Mouse (Mus musculus) lung, adult 2 months (tissue): ENCODE data around the gene Cdk5. TPM values are rescaled to one million over a fixed set of nuclear protein-coding genes. Genes with fewer than 3 reads are reported as not detected.

Source experiments
- DNase-seq: peaks from one replicate; pipeline ENCODE4 v3.0.0; 2022
- H3K4me1 ChIP-seq: fragments of 200-500 bp; 2 replicates; pipeline ENCODE4 v1.6.1; 2011; ENCODE audit warnings: low read length; ENCODE audit not compliant: control insufficient read depth, insufficient read depth
- H3K4me3 ChIP-seq: fragments of 200-500 bp; replicated peaks from 2 replicates; pipeline ENCODE3; 2011; ENCODE audit warnings: low read depth, mild to moderate bottlenecking, control low read depth, low read length; ENCODE audit errors: extremely low read depth
- CTCF ChIP-seq: fragments of 200-500 bp; IDR thresholded peaks from 2 replicates; pipeline ENCODE4 v1.5.1; 2011; ENCODE audit warnings: mild to moderate bottlenecking, low read length, control low read depth; ENCODE audit not compliant: insufficient read depth
- POLR2A ChIP-seq: fragments of 200-500 bp; IDR thresholded peaks from 2 replicates; pipeline ENCODE4 v1.6.1; 2011; ENCODE audit warnings: low read depth, mild to moderate bottlenecking, control low read depth, low read length, borderline replicate concordance; ENCODE audit errors: extremely low read depth
- WGBS: fragments of 180-500 bp; shearing (Covaris S2); methylation state at CpG from one replicate; pipeline ENCODE4 v1.1.7; 2018; 5-methylcytosine and 5-hydroxymethylcytosine counted together
- polyA plus RNA-seq: library from polyadenylated mRNA; depleted of rRNA; stranded (reverse); fragments of >200 nt; gene quantifications from 2 replicates; pipeline ENCODE4 v1.2.3, GENCODE M21; 2012; rRNA removed

The Cdk5 gene
- polyA plus RNA-seq, 1 experiment, result 71.4 TPM

DNA sequence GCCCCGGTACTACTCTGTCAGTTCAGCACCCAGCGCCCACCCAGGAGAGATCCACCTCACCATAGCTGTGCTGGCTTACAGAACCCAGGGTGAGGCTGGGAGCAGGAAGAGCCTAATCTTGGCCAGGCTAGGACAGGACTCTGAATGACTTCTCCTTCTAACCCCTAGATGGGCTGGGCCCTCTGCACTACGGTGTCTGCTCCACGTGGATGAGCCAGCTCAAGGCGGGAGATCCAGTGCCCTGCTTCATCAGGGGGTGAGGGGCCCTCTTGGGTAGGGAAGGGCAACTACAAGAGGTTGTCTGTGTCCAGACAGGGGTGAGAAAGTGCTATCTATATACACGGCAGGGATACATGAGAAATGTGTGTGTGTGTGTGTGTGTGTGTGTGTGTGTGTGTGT, 41.8 kb downstream of the Cdk5 start:
- H3K4me3 ChIP-seq, result no peak overlapping the region
- WGBS, result 70% methylated on average over 6 of the region's 6 CpGs
- peaks cover 14% of the 10 kb centered on the region for H3K4me1 ChIP-seq
- TF ChIP-seq POLR2A, result no peak
- TF ChIP-seq CTCF, result no peak
- no peak for DNase-seq

DNA sequence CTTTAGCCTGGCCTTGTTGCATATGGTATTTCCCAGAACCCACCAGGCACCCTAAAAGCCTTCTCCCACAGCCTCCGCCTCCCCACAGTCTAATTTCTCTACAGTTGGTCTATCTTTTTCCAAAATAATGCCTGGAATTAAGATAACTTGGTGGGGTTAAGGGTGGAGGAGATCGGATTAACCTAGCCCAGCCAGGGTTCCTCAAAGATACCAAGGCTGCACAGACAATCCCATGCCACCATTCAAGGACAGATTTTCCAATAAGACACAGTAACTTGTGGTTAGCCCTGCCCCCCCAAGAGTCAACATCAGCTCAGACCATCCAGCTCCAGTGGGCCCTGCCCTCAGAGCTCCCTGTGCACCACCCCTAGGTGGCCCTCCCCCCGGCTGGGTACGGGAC, 42.8 kb downstream of the Cdk5 start:
- 85% methylated on average over 4 of the region's 4 CpGs for WGBS
- Histone ChIP-seq H3K4me1 (peaks cover 14% of the 10 kb centered on the region), H3K4me3 (no peak overlapping the region)
- DNase-seq, result no peak
- no peak for TF ChIP-seq CTCF
- TF ChIP-seq POLR2A, result no peak

DNA sequence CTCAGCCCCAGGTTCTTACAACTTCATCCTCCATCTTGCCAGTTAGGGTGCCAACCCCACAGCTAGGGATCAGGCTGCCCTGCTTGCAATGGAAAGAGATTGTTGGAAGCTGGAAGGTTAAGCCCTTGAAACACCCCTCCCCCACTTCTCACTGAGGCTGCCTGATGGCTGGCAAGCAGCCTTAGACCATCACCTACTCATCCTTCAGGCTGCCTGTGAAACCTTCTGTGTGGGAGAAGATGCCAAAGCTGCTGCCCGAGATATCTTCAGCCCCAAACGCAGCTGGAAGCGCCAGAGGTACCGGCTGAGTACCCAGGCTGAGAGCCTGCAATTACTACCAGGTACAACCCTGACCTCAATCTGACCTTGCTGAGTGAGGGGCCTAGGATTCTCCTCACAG, 43.8 kb downstream of the Cdk5 start:
- WGBS, result 82% methylated on average over 4 of the region's 4 CpGs
- no peak for TF ChIP-seq CTCF
- TF ChIP-seq POLR2A, result no peak
- Histone ChIP-seq H3K4me3 (no peak overlapping the region), H3K4me1 (peaks cover 13% of the 10 kb centered on the region)
- no peak for DNase-seq

GRCm38 (mm10) chr5:24378700-24379099, 44.6 kb downstream of the Cdk5 start:
- WGBS, result 79% methylated on average over 2 of the region's 2 CpGs
- Histone ChIP-seq H3K4me1 (peaks cover 7% of the 10 kb centered on the region; the same call in 1 of the 2 replicates), H3K4me3 (no peak overlapping the region)
- no peak for DNase-seq
- TF ChIP-seq POLR2A (no peak), CTCF (no peak)

- Histone ChIP-seq H3K4me3 (no peak overlapping the region), H3K4me1 (no peaks in the 10 kb centered on the region)
- DNase-seq, result no peak
- WGBS, result 55% methylated on average over 7 of the region's 7 CpGs
- no peak for TF ChIP-seq CTCF
- no peak for TF ChIP-seq POLR2A
These were observed 48.5 kb downstream of the Cdk5 start for GRCm38 (mm10) chr5:24374666-24375328.

DNA sequence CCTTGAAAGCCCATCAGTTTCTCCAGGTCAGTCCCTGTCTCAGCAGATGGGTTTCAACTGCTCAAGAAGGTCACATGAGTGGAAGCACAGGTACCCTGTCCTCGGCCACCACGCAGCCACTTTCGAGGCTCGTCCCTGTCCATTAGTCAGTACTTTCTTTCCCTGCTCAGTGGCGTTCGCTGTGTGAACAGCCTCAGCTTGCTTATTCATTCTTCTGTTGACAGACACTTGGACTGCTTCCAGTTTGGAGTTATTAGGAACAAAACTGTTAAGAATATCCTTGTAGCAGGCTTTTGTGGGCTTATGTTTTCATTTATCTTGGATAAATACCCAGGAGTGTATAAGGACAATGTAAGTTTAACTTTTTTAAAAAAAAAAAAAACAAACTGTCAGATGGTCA, 49.1 kb downstream of the Cdk5 start:
- Histone ChIP-seq H3K4me1 (no peaks in the 10 kb centered on the region), H3K4me3 (no peak overlapping the region)
- TF ChIP-seq CTCF (no peak), POLR2A (no peak)
- 24% methylated on average over 6 of the region's 6 CpGs for WGBS
- no peak for DNase-seq

- Histone ChIP-seq H3K4me3 (no peak overlapping the region), H3K4me1 (no peaks in the 10 kb centered on the region)
- WGBS, result 75% methylated on average over 5 of the region's 5 CpGs
- DNase-seq, result no peak
- no peak for TF ChIP-seq CTCF
- no peak for TF ChIP-seq POLR2A
These were observed 49.5 kb downstream of the Cdk5 start for GRCm38 (mm10) chr5:24373807-24374206.

- WGBS, result 88% methylated on average over 9 of the region's 9 CpGs
- DNase-seq, result no peak
- TF ChIP-seq POLR2A, result no peak
- TF ChIP-seq CTCF, result no peak
- Histone ChIP-seq H3K4me3 (no peak overlapping the region), H3K4me1 (no peaks in the 10 kb centered on the region)
These were observed 53.6 kb downstream of the Cdk5 start for GRCm38 (mm10) chr5:24369767-24370166.

Other genes with a start within 250 kb of the Cdk5 start
- gene Kcnh2, start 71.9 kb downstream of the Cdk5 start, polyA plus RNA-seq, result 29.5 and 37.1 TPM in 2 replicates
- gene Nos3, start 58.7 kb downstream of the Cdk5 start, polyA plus RNA-seq, result 21.0 and 28.2 TPM in 2 replicates
- gene Atg9b, start 31.4 kb downstream of the Cdk5 start, polyA plus RNA-seq, result 2.0 and 9.7 TPM in 2 replicates
- 36.0 and 38.5 TPM in 2 replicates for gene Abcb8, start 29.9 kb downstream of the Cdk5 start, polyA plus RNA-seq
- 0.15 and 0.50 TPM in 2 replicates for gene Asic3, start 10.1 kb downstream of the Cdk5 start, polyA plus RNA-seq
- 84.6 and 86.8 TPM in 2 replicates for gene Slc4a2, start 307 bp upstream of the Cdk5 start, polyA plus RNA-seq
- 187 and 234 TPM in 2 replicates for gene Fastk, start 21.8 kb upstream of the Cdk5 start, polyA plus RNA-seq
- 49.5 and 56.4 TPM in 2 replicates for gene Tmub1, start 24.3 kb upstream of the Cdk5 start, polyA plus RNA-seq
- 127 TPM in 2 replicates for gene Agap3, start 28.6 kb upstream of the Cdk5 start, polyA plus RNA-seq
- 0.02 TPM in 1 of 2 replicates, not detected in the other for gene Gbx1, start 103.7 kb upstream of the Cdk5 start, polyA plus RNA-seq
- gene Asb10, start 117.4 kb upstream of the Cdk5 start, polyA plus RNA-seq, result 2.2 and 4.9 TPM in 2 replicates
- not detected in 2 replicates for gene 4931409K22Rik, start 133.3 kb upstream of the Cdk5 start, polyA plus RNA-seq
- 43.6 and 48.7 TPM in 2 replicates for gene Abcf2, start 153.9 kb upstream of the Cdk5 start, polyA plus RNA-seq
- 39.3 and 47.2 TPM in 2 replicates for gene Chpf2, start 163.2 kb upstream of the Cdk5 start, polyA plus RNA-seq
- gene Smarcd3, start 200.9 kb upstream of the Cdk5 start, polyA plus RNA-seq, result 21.3 and 22.2 TPM in 2 replicates